Mouse (Mus musculus) intestine, embryonic 15.5 days (tissue): Measurements from ENCODE around the gene Cct4. TPM values are rescaled to one million over a fixed set of nuclear protein-coding genes. Genes with fewer than 3 reads are reported as not detected.

Experiments used
- ATAC-seq: fragments of 200-750 bp; cut with Nextera tagmentation; 2 replicates; pipeline ENCODE4 v1.8.0; 2017; ENCODE audit warnings: moderate TSS enrichment, moderate library complexity
- H3K27ac ChIP-seq: fragments of 300-500 bp; sonication (generic); 2 replicates; pipeline ENCODE4 v1.5.1; 2015; ENCODE audit warnings: mild to moderate bottlenecking, inconsistent platforms
- H3K27me3 ChIP-seq: fragments of 300-500 bp; sonication (generic); replicated peaks from 2 replicates; pipeline ENCODE4 v1.6.1; 2015; ENCODE audit warnings: inconsistent platforms
- H3K36me3 ChIP-seq: fragments of 300-500 bp; sonication (generic); 2 replicates; pipeline ENCODE4 v1.6.1; 2015; ENCODE audit warnings: inconsistent platforms
- H3K4me1 ChIP-seq: fragments of 300-500 bp; sonication (generic); replicated peaks from 2 replicates; pipeline ENCODE4 v1.6.1; 2015; ENCODE audit warnings: inconsistent platforms
- H3K4me2 ChIP-seq: fragments of 300-500 bp; sonication (generic); replicated peaks from 2 replicates; pipeline ENCODE4 v1.6.1; 2015; ENCODE audit warnings: mild to moderate bottlenecking, inconsistent platforms
- H3K4me3 ChIP-seq: fragments of 300-500 bp; sonication (generic); replicated peaks from 2 replicates; pipeline ENCODE4 v1.5.1; 2015; ENCODE audit warnings: inconsistent platforms
- H3K9ac ChIP-seq: fragments of 300-500 bp; sonication (generic); 2 replicates; pipeline ENCODE4 v1.6.1; 2015; ENCODE audit warnings: inconsistent platforms
- H3K9me3 ChIP-seq: fragments of 300-500 bp; sonication (generic); 2 replicates; pipeline ENCODE4 v1.6.1; 2016; ENCODE audit warnings: inconsistent platforms
- WGBS: fragments of 180-500 bp; shearing (Covaris S2); methylation state at CpG from one replicate; pipeline ENCODE4 v1.1.7; 2015; 5-methylcytosine and 5-hydroxymethylcytosine counted together
- polyA plus RNA-seq: library from polyadenylated mRNA; unstranded; fragments of >200 nt; fragmentation: Nextera tagmentation; extraction: Ambion mirVana; gene quantifications from 2 replicates; pipeline ENCODE4 v1.2.1, GENCODE M21; 2015

Gene Cct4
- polyA plus RNA-seq, 1 experiment from 2014 or later: 268 TPM

DNA sequence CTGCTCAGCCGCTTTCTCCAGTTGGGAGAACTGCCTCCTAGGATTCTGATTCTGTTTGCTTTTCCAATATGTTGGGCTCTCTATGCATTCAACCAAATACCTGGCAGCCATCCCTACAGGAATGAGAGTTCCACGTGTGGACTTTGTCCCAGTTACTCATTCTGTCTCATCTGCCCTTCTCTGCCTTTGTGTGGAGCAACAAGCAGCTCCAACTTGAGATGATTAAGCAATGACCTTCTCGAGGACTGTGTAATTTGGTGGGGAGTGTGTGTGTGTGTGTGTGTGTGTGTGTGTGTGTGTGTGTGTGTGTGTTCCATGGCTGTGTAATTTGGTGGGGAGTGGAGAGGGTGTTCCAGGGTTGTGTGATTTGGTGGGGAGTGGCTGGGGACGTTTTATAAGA, 62.0 kb downstream of the Cct4 start:
- no peak overlapping the region for H3K4me3 ChIP-seq
- H3K9ac ChIP-seq: no peak overlapping the region
- no peaks in the 10 kb centered on the region for H3K36me3 ChIP-seq
- H3K27ac ChIP-seq: no peak overlapping the region
- ATAC-seq: peak; percentile 41
- 55% methylated on average over 4 of the region's 4 CpGs for WGBS
- no peak overlapping the region for H3K4me2 ChIP-seq
- no peaks in the 10 kb centered on the region for H3K9me3 ChIP-seq
- peaks cover 5% of the 10 kb centered on the region for H3K4me1 ChIP-seq
- H3K27me3 ChIP-seq: no peaks in the 10 kb centered on the region

Other genes with a start within 250 kb of the Cct4 start
- gene B3gnt2, start 129.6 kb upstream of the Cct4 start, polyA plus RNA-seq: 8.8 and 11.9 TPM in 2 replicates
- gene Zrsr1, start 18.5 kb upstream of the Cct4 start, polyA plus RNA-seq: 2.4 and 2.9 TPM in 2 replicates
- gene Gm28048, start 8.4 kb upstream of the Cct4 start, polyA plus RNA-seq: 13.1 and 16.2 TPM in 2 replicates
- 375 and 384 TPM in 2 replicates for gene Commd1, start 8.1 kb upstream of the Cct4 start, polyA plus RNA-seq
- 1.5 and 1.8 TPM in 2 replicates for gene Fam161a, start 17.0 kb downstream of the Cct4 start, polyA plus RNA-seq